Mouse (Mus musculus): ENCODE data around the gene Bend4.

Bend4 gene

GRCm38 (mm10) chr5:67419407-67419806 lies 8.7 kb downstream of the Bend4 start:
- no peak for DNase-seq (ENCODE audit: low spot score)

DNA sequence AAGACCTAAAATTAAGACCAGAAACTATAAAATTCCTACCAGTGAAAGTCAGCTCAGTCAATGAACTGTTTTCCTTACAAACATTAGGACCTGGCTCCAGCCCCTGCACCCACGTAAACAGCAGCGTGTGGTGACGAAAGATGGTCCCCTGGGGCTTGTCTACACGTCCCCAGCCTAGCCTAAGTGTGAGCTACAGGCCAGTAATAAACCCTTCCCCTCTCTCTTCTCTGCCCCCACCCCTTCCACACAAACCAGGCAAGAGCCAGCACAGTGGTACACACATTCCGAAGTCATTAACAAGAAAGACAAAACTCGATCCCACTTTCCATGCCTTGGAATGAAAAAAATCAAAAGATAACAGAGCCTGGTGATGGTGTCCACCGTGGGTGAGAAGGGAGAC lies 16.6 kb downstream of the Bend4 start:
- DNase-seq (ENCODE audit: low spot score): no peak

DNA sequence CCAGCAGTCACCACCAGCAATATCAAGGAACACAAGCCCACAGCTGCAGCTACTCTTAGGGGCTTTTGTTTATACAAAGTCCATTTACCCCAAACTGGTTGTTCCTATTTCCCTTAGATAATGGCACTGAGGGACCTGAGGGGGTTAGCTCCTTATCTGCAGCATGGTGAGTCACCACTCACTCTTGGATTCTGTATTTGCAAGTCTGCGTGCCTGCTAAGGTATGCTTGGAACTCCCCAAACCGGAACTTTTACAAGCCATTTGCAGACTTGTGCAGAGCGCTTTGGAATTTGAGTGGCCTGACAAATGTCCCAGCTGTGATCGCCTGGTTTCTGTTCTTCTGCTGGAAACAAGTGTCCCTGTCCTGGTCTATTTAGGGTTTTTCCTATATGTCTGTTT lies 17.7 kb downstream of the Bend4 start:
- DNase-seq (ENCODE audit: low spot score): no peak

DNA sequence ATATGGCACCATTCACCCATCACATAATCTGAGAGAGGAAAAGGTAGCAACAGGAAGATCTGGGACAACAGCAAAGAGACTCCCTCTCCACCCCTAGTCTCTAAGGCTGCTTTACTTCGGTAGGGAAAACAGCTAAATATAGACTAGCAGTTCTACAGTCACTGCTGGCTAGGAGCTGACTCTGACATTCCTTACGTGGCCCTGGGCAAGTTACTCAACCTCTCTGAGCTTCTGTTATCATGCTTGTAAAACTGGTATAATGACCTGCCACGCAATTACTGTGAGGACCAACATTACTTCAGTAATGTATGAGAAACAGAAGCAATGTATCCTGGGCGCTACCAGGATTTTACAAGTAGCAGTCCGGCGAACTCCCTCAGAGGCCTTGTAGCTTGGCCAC lies 19.7 kb downstream of the Bend4 start:
- DNase-seq (ENCODE audit: low spot score): no peak

DNA sequence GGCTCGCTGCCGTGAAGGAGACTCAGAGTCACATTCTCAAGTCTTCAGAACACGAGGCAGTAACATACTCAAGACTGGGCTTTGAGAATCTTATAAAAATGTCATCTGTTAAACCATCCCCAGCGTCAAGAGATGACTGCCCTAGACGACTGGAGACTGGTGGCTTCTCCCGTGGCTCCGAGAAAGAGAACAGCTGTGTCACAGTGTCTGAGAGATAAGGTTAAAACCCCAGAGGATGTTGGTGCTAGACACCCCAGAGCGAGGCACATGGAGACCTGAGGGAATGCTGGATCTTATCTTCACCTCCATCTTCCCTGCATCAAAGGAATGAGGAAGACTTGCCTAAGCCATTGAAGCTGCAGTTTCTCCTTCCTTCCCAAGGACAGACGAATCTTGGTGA lies 23.2 kb downstream of the Bend4 start:
- DNase-seq (ENCODE audit: low spot score): no peak

- no peak for DNase-seq (ENCODE audit: low spot score)
Measured at GRCm38 (mm10) chr5:67404380-67404779, 23.7 kb downstream of the Bend4 start.

DNA sequence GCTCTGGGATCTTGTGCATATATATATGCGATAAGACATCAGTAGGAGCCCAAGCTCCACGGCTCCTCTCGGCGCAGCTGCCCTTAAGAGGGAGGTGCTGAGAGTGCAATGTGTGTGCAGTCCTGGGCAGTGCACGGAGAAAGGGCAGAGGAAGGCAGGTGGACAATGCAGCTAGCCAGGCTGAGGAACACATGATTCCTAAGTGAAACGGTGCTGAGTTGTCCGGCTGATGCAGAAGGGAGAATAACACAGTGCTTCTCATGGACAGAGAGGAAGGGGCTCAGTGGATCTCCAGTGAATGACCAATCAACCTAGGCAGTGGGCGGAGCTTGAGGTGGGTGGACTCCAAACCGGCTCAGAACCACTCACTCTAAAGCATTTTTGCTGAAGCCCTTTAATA lies 26.5 kb downstream of the Bend4 start:
- no peak for DNase-seq (ENCODE audit: low spot score)

DNA sequence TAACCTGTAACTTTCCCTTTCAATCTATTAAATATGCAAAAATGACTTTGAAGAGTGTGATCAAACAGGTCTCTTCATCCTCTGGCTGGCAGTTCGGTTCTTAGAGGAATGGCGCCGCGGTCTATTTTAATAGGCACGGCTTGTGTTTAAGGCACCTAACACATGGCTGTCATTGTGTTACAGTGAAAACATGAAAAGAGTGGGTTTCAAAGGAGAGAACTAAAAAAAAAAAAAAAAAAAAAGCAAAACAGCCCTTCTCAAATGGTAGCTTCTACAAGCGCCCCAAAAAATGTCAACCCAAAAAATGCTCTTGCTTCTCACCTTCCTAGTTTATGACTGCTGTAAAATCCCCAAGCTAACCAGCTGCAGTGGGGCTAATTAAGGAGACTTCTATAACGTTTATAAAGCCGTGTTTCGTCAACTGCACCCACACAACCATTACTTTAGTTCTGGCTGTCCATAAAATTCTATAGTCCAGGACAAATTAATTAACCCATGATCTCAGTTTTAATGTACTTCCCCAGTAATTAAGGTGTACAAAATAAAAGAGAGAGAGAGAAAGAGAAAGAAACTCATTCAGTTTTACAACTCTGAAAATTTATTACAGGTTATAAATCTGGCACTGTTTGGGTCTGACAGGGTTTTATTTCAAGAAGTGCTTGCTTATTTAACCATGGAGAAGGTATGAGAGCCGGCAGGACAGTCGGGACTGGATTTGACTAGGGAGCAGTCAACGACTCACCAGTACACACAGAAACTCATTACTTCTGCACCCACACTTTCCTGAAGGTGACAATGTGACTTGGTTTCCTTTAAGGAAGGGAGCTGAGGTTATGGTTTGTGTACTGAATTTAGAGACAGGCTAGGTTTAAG lies 27.3 kb downstream of the Bend4 start:
- no peak for DNase-seq (ENCODE audit: low spot score)

DNA sequence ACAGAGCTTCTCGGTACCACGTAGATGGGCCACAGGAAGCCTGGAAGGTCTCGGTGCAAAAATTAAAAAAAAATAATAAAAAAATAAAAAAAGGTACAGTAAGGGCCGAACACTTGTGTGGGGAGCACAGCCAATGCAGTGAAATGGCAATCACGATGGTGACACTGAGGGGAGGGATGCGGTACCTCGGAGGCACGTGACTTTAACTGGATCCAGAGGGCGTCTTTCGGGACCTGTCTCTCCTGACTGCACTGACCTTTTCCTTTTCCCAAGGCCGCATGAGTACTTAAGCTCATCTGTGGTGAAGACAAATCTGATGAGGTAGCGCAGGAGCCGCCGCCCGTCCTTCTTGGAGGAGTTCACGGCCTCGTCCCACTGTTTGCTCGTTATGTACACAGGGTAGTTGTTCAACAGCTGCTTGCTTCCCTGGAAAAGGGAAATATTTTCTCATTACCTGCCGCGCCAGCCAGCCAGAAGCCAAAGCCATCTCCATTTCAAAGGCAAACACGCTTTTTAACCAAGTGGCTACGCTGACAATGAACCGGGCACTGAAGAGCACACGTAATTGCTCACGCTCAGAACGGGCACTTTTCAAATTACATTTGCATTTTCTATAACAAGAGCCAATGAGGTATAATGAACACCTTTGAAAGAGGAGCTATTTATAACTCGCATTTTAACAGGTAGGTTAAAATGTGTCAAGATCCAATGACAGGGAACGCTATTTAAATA lies 28.1 kb downstream of the Bend4 start:
- no peak for DNase-seq (ENCODE audit: low spot score)

GRCm38 (mm10) chr5:67397186-67397585 lies 30.9 kb downstream of the Bend4 start:
- no peak for DNase-seq (ENCODE audit: low spot score)

DNA sequence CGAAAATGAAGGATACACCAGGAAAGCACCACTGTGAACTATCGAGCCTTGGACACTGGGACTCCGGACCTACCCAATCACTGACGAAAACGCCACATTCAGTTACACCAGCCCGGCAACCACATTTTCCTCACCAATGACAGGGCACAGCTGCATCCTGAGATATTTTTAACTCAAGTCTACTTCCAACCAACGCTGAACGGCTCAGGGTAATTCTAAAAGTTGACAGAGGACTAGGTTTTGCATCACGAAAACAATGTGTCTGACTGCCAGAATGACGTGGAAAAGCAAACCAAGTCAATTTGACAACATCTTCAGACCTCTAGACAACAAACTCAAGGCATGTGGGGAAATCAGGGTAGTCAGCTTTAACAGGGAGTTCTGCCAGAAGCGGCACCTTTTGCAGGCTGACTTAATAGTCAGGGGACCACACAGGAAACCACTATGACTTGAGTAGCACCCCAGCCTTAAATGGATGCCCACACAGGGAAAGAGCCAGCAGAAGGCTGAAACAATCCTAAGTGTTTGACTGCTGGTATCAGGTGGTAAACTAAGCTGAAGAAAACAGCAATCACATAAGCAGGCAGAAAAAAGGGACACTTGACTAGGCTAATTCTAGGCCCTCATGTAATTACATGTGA lies 32.8 kb downstream of the Bend4 start:
- DNase-seq (ENCODE audit: low spot score): no peak

GRCm38 (mm10) chr5:67393951-67394350 lies 34.2 kb downstream of the Bend4 start:
- DNase-seq (ENCODE audit: low spot score): no peak

GRCm38 (mm10) chr5:67382556-67382955 lies 45.6 kb downstream of the Bend4 start:
- no peak for DNase-seq (ENCODE audit: low spot score)

- DNase-seq (ENCODE audit: low spot score): no peak
Measured at GRCm38 (mm10) chr5:67381690-67382089, 46.4 kb downstream of the Bend4 start.

GRCm38 (mm10) chr5:67377044-67377621 lies 51.0 kb downstream of the Bend4 start:
- no peak for DNase-seq (ENCODE audit: low spot score)

DNA sequence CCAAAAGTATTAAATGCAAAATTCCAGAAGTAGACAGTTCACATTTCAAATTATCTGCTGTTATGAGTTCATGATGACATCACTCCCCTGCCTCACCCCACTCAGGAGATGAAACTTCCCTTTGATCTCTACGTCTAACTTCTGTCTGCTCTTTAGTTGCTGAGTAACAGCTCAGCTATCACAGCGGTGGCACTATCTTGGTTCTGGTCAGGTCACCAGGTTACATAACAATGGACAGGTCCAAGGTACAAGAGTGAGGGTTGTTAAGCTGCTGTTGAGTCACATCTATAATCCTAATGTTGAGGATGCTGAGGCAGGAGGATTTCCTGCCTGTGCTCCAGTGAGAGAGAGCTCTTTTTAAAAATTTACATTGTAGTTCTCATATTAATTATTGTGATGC lies 65.2 kb downstream of the Bend4 start:
- DNase-seq (ENCODE audit: low spot score): no peak

- DNase-seq (ENCODE audit: low spot score): no peak
Measured at GRCm38 (mm10) chr5:67362316-67362715, 65.8 kb downstream of the Bend4 start.

GRCm38 (mm10) chr5:67348949-67349348 lies 79.2 kb downstream of the Bend4 start:
- no peak for DNase-seq (ENCODE audit: low spot score)

DNA sequence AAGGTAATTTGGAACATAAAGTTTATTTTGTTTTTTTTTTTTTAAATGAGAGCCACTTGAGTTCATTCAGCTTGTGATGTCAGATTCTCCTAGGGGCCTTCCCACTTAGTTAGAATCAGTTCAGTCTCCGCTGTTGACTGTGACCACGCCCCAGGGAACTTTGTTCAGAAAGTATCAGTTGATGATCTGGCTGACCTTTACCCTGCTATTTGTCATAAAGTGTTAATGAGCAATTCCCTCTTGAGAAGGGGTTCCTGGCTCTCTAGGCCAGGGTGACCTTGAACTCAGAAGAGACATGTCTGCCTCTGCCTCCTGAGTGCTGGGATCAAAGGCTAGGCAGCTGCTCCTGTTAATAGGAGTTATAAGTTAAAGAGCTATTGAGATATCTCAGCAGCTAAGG lies 81.0 kb downstream of the Bend4 start:
- DNase-seq (ENCODE audit: low spot score): no peak

All from testis, postnatal 10 days (tissue).